Mouse (Mus musculus): ENCODE data around the gene Atp6v0d1.

Gene Atp6v0d1

DNA sequence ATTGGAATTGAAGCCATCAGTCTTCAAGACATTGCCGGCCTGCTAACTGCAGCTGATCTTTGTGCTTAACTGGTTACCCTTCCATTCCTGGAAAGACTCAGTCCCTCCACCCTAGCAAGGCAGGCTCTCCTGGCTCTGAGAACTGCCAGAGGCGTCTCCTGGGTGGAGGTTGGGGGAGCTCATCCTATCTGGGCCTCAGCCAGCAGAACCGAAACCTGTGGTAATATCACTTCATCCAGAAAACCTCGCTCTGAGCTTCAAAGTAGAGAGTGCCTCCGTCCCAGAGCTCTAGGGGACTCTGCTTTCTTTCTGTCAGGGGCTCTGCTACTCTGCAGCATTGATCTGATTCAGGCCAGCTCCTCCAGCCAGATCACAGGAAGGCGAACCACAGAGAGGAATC lies 58.9 kb downstream of the Atp6v0d1 start:
- in situ Hi-C loops (cut with MboI, MseI) = no loop called here

DNA sequence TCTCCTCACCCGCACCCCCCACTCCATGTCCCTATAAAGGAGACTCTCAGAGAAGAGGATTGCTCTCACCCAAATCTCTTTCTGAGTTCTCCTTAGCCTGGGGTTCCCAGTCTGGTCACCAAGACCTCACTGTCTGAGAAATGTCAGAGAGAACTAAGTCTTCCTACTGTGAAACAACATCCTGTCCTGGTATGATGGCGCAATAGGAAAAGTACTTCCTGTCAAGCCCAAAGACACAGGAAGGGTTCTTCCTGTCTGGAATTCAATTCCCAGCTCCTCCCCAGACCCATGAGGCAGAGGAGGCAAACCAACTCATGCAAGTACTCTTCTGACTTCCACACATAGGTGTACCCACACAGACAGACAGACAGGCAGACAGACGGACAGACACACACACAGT lies 61.2 kb downstream of the Atp6v0d1 start:
- in situ Hi-C loops (cut with MboI, MseI) = no loop called here

DNA sequence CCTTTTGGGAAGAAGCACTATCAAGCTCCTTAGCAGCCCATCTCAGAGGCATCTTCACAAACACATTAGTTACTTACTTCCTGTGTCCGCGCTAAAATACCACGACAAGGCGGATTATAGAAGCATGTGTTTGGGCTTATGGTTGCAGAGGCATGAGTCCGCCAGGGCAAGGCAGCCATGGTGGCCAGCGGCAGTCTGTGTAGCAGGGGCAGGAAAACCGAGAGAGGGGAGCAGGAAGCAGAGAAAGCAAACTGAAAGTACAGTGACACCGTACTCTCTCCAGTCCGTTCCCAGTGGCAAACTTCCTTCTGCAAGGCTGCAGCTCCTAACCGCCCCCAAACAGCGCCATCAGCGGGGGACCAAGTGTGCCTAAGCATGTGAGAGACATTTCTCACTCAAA lies 66.1 kb downstream of the Atp6v0d1 start:
- in situ Hi-C loops (cut with MboI, MseI) = loop anchor here (10.0 kb wide), 1 partner anchor 865 kb away; the partner anchor contains the start of gene Rrad

DNA sequence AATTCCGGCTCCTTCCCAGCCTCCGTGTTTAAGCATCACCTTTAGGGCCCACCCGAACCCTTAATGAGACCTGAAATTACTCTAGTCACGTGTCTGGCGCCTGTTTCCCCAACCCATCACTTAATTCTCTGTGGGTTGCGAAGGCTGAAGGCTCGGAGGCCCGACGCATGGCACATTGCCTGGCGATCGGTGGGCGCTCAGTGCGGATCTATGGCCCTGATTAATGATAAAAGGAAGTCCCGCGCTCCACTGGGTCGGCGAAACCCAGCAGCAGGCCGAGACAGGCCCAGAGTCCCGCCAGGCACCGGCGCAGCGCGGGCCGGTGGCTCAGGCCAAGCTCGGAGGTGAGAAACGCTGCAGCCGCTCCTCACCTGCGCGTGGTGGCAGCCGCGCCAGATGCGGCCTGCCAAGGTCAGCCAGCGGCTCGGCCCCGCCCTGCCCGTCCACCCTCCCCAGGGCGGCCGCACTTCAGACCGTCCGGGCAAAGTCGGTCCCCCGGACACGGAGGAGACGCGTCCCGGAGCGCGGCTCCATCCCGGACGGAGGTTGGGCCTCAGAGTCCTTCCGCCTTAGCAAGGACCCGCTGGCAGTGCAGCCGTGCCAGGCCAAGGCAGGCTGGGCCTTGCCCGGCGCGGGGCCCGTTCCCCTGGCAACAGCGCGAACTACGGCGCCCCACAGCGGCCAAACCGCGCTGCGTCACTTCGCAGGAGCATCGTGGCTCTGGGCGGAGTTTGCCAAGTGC lies 69.2 kb downstream of the Atp6v0d1 start, which contains the start of gene Zdhhc1:
Zdhhc1 (minus strand) TSS at position 464 of the 742 bp plus-strand sequence.
- in situ Hi-C loops (cut with MboI, MseI) = loop anchor here (10.0 kb wide), 1 partner anchor 862 kb away; the partner anchor contains the start of gene Rrad

DNA sequence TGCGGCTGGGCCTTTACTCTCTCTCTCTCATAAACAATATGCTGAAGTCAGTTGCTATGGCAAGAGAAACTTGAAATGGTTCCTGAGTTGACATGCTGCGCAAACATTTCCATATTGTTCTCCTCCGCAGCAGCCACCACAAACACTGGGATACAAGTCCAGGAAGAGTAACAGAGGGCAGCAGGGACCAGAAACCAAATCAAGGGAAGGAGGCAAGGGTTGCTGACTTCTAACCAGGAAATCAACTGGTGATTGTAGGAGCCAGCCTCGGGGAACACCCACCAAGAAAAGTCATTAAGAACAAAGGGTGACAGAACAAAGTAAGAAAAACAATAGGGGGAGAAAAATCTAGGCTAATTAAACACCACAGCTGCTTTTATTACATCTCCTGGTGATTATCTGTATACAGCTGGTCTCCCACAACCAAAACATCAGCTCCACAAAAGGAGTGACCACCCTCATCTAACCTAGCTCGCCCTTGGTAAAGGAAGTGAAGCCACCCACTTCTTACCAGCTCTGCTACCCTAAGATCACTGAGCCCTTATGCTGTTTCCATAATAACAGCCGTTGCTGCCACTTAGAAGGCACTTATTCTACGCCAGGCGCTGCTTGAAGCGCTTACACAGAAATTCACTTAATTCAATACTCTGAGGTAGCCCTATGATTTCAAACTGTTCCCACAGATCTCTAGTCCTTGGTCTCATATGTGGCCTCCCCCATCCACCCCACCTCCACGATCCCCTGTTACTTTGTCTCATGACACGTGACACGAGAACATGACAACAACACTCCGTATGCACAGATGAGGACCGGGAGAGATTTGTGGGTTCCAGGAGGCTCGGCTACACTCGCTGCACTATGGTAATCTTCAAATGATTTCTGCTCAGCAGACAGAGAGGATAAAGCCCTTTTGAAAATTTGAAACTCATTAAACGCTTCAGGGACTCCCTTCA lies 70.2 kb downstream of the Atp6v0d1 start:
- in situ Hi-C loops (cut with MboI, MseI) = loop anchor here (10.0 kb wide), 1 partner anchor 861 kb away; the partner anchor contains the start of gene Rrad

DNA sequence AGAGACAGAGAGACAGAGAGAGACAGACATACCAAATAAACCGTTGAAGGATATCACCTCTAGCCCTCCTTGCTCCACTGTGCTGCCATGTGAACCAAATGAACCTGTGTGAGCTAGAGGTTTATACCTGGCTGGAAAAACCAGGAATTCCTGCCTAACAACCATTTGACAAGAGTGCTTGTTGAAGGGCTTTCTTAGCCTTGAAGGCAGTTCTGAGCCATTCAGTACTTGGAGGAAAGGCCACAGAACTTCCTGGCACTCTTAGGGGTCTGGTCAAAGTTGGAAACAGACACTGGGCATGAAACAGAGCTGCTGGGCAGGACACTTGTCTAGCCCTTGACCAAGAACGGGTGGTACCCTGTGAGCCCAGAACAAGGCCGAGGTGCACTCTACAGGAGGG lies 71.3 kb downstream of the Atp6v0d1 start:
- in situ Hi-C loops (cut with MboI, MseI) = loop anchor here (10.0 kb wide), 1 partner anchor 860 kb away; the partner anchor contains the start of gene Rrad

DNA sequence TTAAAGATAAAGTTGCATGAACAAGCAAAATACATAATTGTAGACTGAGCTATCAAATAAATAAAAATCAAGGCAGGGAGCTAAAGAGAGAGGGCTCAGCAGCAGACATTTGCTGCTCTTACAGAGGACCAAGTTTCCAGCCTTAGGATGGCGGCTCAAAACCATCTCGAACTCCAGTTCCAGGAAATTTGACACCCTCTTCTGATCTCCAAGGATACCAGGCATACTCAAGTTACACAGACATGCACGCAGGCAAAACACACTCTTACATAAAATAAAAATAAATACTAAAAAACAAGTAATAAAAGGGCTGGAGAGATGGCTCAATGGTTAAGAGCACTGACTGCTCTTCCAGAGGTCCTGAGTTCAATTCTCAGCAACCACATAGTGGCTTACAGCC lies 72.4 kb downstream of the Atp6v0d1 start:
- in situ Hi-C loops (cut with MboI, MseI) = loop anchor here (10.0 kb wide), 1 partner anchor 859 kb away; the partner anchor contains the start of gene Rrad

DNA sequence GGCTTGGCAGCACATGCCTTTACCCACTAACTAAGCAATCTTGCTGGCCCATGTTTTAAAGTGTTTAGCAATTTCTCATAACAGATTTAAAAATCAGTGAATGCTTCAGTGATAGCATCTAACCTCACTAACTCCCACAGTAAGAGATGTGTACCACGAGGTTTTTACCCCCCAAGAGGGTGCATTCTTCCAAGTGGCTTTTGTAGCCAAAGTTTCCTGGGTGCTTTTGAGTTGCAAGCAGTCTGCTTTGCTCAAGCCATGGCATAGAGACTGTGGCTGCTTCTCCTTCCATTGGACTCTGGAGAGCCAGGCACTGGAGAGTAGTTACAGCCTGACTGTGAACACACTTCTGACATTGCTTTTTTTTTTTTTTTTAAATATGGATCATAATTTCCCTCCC lies 76.6 kb downstream of the Atp6v0d1 start:
- in situ Hi-C loops (cut with MboI, MseI) = loop anchor here (5.0 kb wide), 1 partner anchor 63 kb away; no protein-coding TSS in a partner anchor

DNA sequence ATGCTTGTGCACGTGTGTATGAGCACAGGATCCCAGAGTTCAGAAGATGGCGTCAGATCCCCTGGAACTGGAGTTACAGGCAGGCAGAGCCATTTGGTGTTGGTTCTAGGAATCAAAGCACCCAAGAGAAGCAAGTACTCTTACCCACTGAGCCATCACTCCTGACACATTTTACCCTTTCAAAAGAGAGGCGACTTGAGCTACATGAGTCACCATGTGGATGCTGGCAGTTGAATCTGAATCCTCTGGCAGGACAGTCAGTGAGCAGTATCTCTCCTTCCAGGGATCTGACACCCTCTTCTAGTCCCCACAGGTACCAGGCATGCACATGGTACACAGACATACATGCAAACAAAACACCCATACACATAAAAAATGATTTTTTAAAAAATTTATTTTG lies 77.8 kb downstream of the Atp6v0d1 start:
- in situ Hi-C loops (cut with MboI, MseI) = loop anchor here (5.0 kb wide), 1 partner anchor 64 kb away; no protein-coding TSS in a partner anchor

DNA sequence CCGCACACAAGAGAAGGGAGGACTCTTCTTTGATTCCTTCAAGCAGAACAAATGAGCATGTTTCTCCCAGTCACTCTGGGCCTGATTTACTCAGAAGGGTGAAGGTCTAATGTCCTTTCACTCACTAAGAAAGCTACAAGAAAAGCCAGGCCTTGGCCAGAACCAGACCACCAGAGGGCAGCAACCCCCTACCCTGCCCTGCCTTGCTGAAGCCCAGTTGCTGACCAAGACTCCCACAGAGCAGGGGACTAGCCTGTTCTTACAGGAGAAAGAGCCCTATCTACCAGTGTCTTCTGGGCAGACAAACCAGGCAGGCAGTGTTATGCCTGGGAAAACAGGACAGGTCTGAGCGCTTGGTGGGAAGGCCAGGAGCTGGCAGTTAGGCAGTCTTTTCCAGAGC lies 81.5 kb downstream of the Atp6v0d1 start:
- in situ Hi-C loops (cut with MboI, MseI) = no loop called here

DNA sequence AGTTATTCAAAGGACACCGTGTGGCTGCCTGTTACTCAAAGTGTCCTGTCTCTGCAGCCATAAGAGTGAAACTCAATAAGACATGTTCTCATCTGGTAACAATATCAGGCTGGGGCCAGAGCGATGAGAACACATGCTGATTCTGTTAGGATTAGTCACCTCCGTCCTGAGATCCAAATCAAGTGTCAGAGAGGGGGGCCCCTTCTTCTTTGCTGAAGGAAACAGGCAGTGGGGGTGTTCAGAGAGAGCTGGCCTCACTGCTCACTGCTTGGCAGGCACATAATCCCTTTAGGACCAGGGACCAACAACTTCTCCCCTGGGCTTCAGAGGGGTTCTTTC lies 81.8 kb downstream of the Atp6v0d1 start:
- in situ Hi-C loops (cut with MboI, MseI) = no loop called here

DNA sequence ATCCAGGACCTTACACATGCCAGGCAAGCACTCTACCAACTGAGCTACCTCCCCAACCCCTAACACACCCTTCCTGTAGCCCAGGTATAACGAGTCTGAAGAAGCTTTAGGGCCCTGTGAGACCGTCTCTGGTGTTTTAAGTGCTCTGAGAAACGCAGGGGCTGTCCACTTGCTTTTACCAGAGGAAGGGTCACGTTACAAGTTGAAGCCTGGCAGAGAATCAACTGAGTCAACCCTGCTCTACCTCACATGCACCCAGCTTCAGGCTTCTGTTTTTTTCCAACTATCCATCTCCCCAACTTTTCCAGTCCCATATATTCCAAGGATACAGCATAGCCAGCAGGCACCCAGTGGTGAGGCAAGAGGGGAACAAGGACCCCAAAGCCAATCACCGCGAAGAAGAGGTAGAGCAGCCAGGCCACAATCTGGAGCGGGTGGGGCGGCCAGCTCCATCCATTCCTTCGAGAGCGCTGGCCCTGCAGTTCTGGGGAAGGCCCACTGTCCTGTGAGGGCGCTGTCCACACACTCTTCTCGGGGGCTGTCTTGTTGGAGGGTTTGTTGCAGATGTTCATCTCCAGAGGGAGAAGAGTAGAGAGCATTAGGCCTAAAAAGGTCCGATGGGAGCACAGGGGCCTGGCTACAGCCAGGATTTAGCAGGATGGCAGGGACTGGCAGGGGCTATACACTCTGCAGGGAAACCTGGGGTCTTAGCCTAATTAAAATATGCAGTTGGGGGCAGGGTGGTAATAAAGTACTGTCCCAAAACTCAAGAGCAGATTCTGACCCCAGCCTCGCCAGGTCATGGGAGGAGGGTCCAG lies 82.4 kb downstream of the Atp6v0d1 start:
- in situ Hi-C loops (cut with MboI, MseI) = no loop called here

DNA sequence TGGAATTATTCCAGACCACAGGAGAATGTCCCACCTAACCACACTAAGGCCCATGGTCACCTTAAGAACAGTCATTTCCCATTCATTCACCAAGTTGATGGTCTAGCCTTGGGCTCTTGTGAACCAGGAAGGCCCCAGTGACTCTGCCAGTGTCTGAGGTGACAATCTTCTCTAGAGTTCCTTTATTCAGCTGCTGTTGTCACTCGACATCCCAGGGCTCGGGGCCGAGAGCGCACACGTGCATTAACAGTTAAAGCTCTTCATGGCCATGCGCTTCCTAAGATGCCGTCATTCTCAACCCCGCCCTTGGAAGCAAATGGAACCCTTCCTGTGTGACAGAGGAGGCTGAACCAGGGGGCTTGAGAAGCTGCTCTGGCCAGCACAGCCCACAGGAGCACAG lies 83.7 kb downstream of the Atp6v0d1 start:
- in situ Hi-C loops (cut with MboI, MseI) = no loop called here

DNA sequence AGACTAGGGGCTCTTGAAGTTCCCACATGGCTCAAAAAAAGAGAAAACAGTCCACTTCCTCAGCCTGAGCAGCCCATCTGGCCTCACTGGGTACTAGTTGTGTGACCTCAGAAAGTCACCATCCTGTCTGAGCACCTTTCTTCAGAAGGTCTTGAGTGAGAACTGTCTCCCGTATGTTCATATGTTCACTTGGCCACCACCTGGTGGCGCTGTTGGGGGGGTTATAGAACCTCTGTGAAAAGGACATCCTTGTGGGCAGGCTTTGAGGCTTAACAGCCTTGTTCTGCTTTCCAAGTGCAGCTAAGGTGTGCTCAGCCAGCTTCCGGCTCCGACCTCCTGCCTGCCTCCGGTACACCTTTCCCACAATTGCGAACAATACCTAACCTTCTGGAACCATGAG lies 84.4 kb downstream of the Atp6v0d1 start:
- in situ Hi-C loops (cut with MboI, MseI) = no loop called here

DNA sequence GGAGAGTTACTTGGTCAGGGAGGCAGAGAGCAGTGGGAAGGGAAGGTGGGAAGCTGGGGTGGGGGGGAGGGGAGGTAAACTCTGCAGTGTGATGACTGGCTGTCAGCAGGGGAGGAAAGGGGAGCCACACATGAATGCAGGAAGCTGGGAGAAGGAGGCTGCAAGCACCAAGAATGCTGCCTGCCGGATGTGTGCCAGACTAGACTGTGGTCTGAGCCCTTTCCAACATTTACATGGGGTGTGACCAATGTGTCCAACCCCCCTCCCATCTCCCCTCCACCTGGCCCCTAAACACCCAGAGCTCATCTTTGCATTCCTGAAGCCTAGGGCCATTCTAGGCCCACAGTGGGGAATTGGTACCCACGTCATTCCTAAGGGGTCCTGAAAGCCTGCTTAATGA lies 84.8 kb downstream of the Atp6v0d1 start:
- in situ Hi-C loops (cut with MboI, MseI) = no loop called here

DNA sequence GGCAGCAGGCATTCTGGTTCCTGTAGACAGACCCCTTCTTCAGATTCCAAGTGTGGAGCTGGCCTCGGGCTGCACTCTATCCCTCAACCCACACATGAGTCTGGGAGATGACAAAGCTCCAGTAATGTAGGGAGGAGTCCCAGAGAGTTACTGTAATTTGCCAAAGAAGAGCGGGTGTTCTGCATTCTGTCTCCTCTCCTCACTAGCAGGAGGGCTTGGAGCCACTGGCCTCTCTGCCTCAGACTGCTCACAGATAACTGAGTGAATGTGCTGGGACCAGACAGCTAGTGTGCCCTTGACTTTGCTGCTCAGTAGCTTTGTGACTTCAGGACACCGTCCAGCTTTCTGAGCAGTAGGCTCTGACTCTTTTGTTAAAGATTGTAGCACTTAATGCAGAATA lies 88.1 kb downstream of the Atp6v0d1 start:
- in situ Hi-C loops (cut with MboI, MseI) = no loop called here

DNA sequence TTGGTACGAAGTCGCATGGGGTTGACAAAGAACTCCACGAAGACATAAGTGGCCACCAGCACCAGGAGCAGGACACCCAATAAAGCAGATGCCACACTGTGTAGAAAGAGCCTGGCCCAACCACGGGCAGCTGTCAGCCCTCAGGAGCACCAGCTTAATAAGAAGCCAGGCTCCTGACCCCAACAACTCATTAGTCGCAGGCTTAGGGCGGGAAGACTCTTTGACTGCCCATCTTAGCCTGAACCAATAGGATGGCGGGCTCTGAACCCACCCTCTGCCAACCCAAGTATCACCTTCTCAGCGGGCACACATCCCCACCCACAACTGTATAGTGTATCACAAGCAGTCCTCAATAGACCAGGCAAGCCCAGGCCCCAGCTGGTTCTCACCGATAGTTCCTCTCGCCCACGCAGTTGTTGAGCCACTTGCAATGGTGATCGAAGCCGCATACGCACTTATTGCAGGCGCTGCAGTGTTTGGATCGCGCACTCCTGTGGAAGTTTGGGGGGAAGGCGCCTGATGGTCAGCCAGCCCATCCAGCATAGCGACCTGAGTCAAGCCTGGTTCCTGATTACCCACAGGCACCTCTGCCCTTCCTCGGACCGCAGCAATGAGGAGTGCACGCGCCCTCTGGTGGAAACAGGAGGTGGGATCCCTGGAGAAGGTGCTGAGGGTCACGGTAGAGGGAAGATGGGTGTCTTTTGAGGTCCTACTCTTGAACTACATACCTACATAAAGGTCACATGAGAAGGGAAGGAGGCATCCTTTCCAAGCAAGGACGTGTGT lies 89.0 kb downstream of the Atp6v0d1 start:
- in situ Hi-C loops (cut with MboI, MseI) = no loop called here

DNA sequence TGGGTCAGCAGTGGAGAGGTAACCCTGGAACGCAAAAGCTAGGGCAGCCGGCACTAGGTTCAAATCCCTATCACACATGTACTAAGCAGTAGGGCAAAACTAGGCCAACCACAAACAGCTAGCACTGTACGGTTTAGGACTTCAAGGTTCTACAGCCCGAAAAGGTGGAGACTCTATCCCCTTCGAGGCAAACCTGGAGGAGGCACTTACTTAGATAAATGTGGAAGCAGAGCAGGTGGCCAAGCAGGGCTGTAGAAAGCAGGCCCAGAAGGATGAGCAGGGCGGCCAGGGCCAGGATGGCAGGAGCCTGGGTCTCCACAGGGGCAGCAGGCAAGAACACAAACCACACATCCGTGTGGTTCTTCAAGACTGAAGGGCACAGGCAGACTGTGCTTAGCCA lies 89.7 kb downstream of the Atp6v0d1 start:
- in situ Hi-C loops (cut with MboI, MseI) = no loop called here

DNA sequence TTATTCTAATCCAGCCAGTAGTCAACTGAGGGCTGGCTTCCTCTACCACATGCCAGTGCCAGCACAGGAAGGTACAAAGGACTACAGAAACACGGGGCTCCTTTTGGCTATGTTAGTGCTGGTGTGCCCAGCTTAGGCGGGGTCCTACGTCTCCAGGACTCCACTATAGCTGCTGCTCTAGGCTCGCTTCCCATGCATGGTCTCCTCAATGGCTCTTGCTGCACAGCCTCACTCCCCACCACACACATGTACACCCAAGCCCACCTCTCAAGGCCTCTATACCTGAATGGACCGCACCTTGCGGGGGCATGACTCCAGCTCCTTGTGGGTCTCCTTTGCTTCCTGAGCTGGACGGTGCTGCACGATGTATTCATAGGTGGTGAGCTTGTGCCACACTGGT lies 90.1 kb downstream of the Atp6v0d1 start:
- in situ Hi-C loops (cut with MboI, MseI) = no loop called here

DNA sequence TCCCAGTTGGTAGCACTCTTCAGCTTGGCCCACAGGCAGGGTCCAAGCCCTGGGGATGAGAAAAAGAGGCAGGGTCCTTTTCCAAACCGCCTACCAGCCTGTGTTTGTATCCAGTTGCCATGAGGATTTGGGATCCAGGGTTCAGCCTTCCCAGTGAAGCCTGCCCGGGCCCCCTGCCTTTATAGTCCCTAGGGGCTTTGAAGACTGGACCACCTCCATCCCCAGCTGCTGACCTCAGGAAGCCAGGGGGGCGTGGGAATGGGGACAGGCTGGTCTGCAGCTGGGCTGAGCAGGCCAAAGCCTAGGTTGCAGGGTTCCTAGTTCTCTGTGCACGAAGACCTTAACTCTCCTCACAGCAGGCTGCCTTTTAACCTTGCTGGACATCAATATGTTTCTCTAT lies 90.6 kb downstream of the Atp6v0d1 start:
- in situ Hi-C loops (cut with MboI, MseI) = no loop called here

DNA sequence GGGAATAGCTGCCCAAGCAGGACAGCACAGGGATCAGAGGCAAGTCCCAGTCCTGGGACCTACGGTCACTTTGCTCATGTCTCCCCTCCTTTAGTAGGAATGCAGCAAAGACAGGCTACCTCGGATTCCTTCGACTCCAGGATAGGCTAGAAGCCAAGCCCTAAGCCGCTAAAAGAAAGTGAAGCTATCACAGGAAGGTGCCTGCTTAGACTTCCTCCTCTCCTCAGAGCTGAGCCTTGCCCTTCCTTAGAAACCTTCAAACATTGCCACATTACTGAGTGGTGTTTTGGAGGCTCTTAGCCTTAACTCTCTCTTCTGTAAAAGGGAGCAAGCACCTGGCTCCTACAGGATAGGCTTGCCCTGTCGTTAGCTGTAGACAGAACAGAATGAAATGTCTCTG lies 91.2 kb downstream of the Atp6v0d1 start:
- in situ Hi-C loops (cut with MboI, MseI) = no loop called here

Data from T-helper 1 cell (primary cell).